Mouse (Mus musculus): ENCODE results near the gene Reln. TPM values are rescaled to one million over a fixed set of nuclear protein-coding genes. Genes with fewer than 3 reads are reported as not detected.

The Reln gene
- polyA plus RNA-seq, 1 experiment, result 45.6 TPM

GRCm38 (mm10) chr5:22106811-22107485 is 237.6 kb downstream of the Reln start:
- Histone ChIP-seq H3K4me3 (ENCODE audit: insufficient read depth, low read length) (no peak overlapping the region), H3K4me1 (ENCODE audit: control insufficient read depth, insufficient read depth, low read length) (no peaks in the 10 kb centered on the region), H3K27ac (ENCODE audit: insufficient read depth, low read length) (no peak overlapping the region)
- TF ChIP-seq CTCF (IDR thresholded peaks at IDR 0.05; ENCODE audit: extremely low read depth, insufficient read depth, low read length), result no peak
- TF ChIP-seq POLR2A (IDR thresholded peaks at IDR 0.05; ENCODE audit: extremely low read depth, insufficient read depth, low read length), result no peak

GRCm38 (mm10) chr5:22094984-22095383 is 249.5 kb downstream of the Reln start:
- H3K4me3 ChIP-seq (ENCODE audit: insufficient read depth, low read length), result no peak overlapping the region
- H3K4me1 ChIP-seq (ENCODE audit: control insufficient read depth, insufficient read depth, low read length), result no peaks in the 10 kb centered on the region
- H3K27ac ChIP-seq (ENCODE audit: insufficient read depth, low read length), result no peak overlapping the region
- TF ChIP-seq CTCF (IDR thresholded peaks at IDR 0.05; ENCODE audit: extremely low read depth, insufficient read depth, low read length) (no peak), POLR2A (IDR thresholded peaks at IDR 0.05; ENCODE audit: extremely low read depth, insufficient read depth, low read length) (no peak)

GRCm38 (mm10) chr5:22094043-22094442 is 250.5 kb downstream of the Reln start:
- TF ChIP-seq CTCF (IDR thresholded peaks at IDR 0.05; ENCODE audit: extremely low read depth, insufficient read depth, low read length) (no peak), POLR2A (IDR thresholded peaks at IDR 0.05; ENCODE audit: extremely low read depth, insufficient read depth, low read length) (no peak)
- H3K4me3 ChIP-seq (ENCODE audit: insufficient read depth, low read length), result no peak overlapping the region
- no peaks in the 10 kb centered on the region for H3K4me1 ChIP-seq (ENCODE audit: control insufficient read depth, insufficient read depth, low read length)
- no peak overlapping the region for H3K27ac ChIP-seq (ENCODE audit: insufficient read depth, low read length)

GRCm38 (mm10) chr5:22093157-22093865 is 251.2 kb downstream of the Reln start:
- H3K4me3 ChIP-seq (ENCODE audit: insufficient read depth, low read length), result no peak overlapping the region
- TF ChIP-seq CTCF (IDR thresholded peaks at IDR 0.05; ENCODE audit: extremely low read depth, insufficient read depth, low read length) (no peak), POLR2A (IDR thresholded peaks at IDR 0.05; ENCODE audit: extremely low read depth, insufficient read depth, low read length) (no peak)
- no peak overlapping the region for H3K27ac ChIP-seq (ENCODE audit: insufficient read depth, low read length)
- H3K4me1 ChIP-seq (ENCODE audit: control insufficient read depth, insufficient read depth, low read length), result no peaks in the 10 kb centered on the region

GRCm38 (mm10) chr5:22080468-22080986 is 264.0 kb downstream of the Reln start:
- TF ChIP-seq CTCF (IDR thresholded peaks at IDR 0.05; ENCODE audit: extremely low read depth, insufficient read depth, low read length) (no peak), POLR2A (IDR thresholded peaks at IDR 0.05; ENCODE audit: extremely low read depth, insufficient read depth, low read length) (no peak)
- Histone ChIP-seq H3K27ac (ENCODE audit: insufficient read depth, low read length) (no peak overlapping the region), H3K4me1 (ENCODE audit: control insufficient read depth, insufficient read depth, low read length) (no peaks in the 10 kb centered on the region), H3K4me3 (ENCODE audit: insufficient read depth, low read length) (no peak overlapping the region)

- H3K27ac ChIP-seq (ENCODE audit: insufficient read depth, low read length), result no peak overlapping the region
- TF ChIP-seq POLR2A (IDR thresholded peaks at IDR 0.05; ENCODE audit: extremely low read depth, insufficient read depth, low read length) (no peak), CTCF (IDR thresholded peaks at IDR 0.05; ENCODE audit: extremely low read depth, insufficient read depth, low read length) (no peak)
- no peak overlapping the region for H3K4me3 ChIP-seq (ENCODE audit: insufficient read depth, low read length)
- no peaks in the 10 kb centered on the region for H3K4me1 ChIP-seq (ENCODE audit: control insufficient read depth, insufficient read depth, low read length)
Observed at GRCm38 (mm10) chr5:22074971-22075370, 269.5 kb downstream of the Reln start.

- Histone ChIP-seq H3K27ac (ENCODE audit: insufficient read depth, low read length) (no peak overlapping the region), H3K4me3 (ENCODE audit: insufficient read depth, low read length) (no peak overlapping the region), H3K4me1 (ENCODE audit: control insufficient read depth, insufficient read depth, low read length) (no peaks in the 10 kb centered on the region)
- TF ChIP-seq CTCF (IDR thresholded peaks at IDR 0.05; ENCODE audit: extremely low read depth, insufficient read depth, low read length), result no peak
- TF ChIP-seq POLR2A (IDR thresholded peaks at IDR 0.05; ENCODE audit: extremely low read depth, insufficient read depth, low read length), result no peak
Observed at GRCm38 (mm10) chr5:22072591-22072990, 271.9 kb downstream of the Reln start.

GRCm38 (mm10) chr5:22059251-22059650 is 285.3 kb downstream of the Reln start:
- no peak for TF ChIP-seq POLR2A (IDR thresholded peaks at IDR 0.05; ENCODE audit: extremely low read depth, insufficient read depth, low read length)
- TF ChIP-seq CTCF (IDR thresholded peaks at IDR 0.05; ENCODE audit: extremely low read depth, insufficient read depth, low read length), result no peak
- Histone ChIP-seq H3K4me3 (ENCODE audit: insufficient read depth, low read length) (no peak overlapping the region), H3K4me1 (ENCODE audit: control insufficient read depth, insufficient read depth, low read length) (no peaks in the 10 kb centered on the region), H3K27ac (ENCODE audit: insufficient read depth, low read length) (no peak overlapping the region)

- H3K4me3 ChIP-seq (ENCODE audit: insufficient read depth, low read length), result no peak overlapping the region
- no peak overlapping the region for H3K27ac ChIP-seq (ENCODE audit: insufficient read depth, low read length)
- TF ChIP-seq POLR2A (IDR thresholded peaks at IDR 0.05; ENCODE audit: extremely low read depth, insufficient read depth, low read length), result no peak
- TF ChIP-seq CTCF (IDR thresholded peaks at IDR 0.05; ENCODE audit: extremely low read depth, insufficient read depth, low read length), result no peak
- H3K4me1 ChIP-seq (ENCODE audit: control insufficient read depth, insufficient read depth, low read length), result no peaks in the 10 kb centered on the region
Observed at GRCm38 (mm10) chr5:22041825-22042224, 302.7 kb downstream of the Reln start.
